Mouse (Mus musculus): ENCODE results near the gene Hid1.
"Not testable (repeated sequence)": the region's sequence is repeated elsewhere in the genome, so short reads cannot be mapped to it uniquely, and the experiment has no call there.

Hid1 gene

DNA sequence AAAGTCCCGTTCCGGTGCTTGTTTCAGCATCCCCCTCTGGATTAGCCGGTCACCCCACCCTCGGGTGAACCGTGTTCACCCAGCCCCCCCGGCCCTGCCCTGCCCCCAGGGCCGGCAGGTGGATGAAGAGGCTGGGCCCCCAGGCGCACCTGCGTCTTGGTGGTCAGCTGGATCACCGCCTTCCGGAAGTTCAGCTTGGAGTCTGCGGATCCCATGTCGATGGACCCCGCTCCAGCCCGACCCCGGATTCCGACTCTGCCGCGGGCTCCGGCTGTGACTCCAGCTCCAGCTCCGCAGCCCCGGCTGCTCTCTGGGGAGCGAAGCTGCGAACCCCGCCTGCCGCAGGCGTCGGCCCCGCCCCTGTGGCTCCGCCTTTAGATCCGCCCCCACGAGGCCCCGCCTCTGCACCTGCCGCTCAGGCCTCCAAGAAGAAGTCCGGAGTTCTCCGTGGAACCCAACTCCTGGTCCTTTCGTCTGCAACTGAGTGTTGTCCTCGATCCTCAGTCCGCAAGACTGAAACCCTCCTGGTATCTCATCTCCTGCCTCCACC lies at the start of gene Hid1:
TSS of gene Hid1 (minus strand) at position 362 of the 550 bp plus-strand sequence.
- peak; percentile 88 to 89 for DNase-seq (ENCODE audit: low spot score in 2 of 2)

DNA sequence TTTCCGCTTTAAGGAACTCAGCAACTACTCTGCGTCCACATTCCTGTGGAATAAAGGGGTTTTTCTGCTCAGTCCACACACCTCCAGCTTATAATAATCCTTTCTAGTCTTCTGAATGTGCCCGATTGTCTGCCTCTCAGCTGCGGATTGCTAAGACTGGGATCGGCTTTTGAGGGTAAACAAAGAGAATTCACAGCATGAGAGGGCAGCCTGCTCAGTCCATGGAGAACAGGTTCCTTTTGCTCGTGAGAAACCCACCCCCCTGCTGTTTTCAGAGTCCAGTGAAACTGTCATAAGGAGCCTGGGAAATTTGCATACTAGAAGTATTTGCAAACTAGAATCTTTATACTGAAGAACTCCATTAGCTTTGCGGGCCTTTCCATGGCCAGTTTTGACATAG lies 42.0 kb upstream of the Hid1 start:
- DNase-seq (ENCODE audit: low spot score in 2 of 2) = no peak

DNA sequence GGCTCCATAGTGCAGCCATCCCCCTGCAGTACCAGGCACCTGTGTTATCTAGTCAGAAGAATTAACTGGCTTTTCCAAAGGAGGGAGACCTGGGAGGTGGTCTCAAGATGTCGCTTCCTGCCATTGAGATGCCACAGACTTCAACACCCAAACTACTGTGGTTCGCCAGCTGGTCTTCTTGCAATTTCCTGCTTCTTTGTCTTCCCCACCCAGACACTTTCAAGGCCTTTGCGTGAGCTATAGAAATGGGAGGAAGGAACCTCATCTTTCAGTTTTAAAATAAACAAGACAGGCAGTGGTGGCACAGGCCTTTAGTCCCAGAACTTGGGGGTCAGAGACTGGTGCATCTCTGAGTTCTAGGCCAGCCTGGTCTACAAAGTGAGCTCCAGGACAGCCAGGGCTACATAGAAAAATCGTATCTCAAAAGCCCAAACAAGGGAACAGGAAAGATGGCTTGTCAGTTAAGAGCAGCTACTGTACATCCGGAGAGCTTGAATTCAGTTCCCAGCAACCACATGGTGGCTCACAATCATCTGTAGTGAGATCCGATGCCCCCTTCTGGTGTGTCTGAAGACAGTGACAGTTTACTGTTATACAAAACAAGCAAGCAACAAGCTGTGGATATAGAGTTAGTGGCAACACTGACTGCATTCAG lies 40.8 kb upstream of the Hid1 start:
- no peak for DNase-seq (ENCODE audit: low spot score in 2 of 2)

DNA sequence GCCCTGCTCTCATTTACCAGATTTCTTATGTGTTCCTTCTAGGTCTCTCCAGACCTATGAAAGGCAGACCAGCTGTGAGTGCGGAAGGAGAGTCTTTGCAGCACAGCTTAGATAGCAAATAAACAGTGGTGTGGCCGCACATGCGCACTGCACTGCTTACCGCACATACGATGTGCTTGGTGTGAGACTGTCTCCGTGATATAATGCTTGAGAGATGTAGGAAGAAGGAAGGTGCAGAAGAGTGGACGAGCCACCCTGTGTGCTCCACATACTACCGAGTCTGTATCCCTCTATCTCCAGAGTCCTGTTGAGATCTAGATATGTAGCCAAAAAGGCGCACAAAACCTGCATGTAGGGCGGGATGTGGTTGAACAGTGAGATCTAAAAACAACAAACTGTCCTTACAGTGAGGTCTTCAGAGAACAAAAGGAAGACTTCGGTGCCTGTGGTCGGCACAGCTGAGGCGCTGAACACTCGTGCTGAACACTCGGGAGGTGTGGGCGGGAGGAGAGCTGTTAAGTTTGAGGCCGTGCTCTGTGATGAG lies 39.4 kb upstream of the Hid1 start:
- DNase-seq (ENCODE audit: low spot score in 2 of 2) = no peak

DNA sequence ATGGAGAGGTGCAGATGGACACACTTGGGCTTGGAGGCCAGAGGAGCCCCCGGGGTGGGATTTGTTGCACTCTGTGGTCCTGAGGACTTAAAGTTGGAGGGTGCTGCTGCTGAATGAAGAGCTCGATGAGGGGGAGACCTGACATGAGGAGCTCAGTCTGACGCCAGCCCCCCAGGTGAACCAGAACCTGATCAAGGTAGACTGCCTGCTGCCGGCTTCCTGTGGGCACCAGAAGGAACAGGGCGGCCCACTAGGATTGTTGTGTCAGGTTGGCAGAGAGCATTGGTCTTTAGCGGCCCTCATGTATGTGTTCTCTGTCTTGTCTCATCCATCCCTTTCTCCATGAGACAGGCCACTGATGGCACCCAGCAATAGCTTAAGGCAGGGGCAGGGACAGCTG lies 38.2 kb upstream of the Hid1 start:
- DNase-seq (ENCODE audit: low spot score in 2 of 2) = no peak

DNA sequence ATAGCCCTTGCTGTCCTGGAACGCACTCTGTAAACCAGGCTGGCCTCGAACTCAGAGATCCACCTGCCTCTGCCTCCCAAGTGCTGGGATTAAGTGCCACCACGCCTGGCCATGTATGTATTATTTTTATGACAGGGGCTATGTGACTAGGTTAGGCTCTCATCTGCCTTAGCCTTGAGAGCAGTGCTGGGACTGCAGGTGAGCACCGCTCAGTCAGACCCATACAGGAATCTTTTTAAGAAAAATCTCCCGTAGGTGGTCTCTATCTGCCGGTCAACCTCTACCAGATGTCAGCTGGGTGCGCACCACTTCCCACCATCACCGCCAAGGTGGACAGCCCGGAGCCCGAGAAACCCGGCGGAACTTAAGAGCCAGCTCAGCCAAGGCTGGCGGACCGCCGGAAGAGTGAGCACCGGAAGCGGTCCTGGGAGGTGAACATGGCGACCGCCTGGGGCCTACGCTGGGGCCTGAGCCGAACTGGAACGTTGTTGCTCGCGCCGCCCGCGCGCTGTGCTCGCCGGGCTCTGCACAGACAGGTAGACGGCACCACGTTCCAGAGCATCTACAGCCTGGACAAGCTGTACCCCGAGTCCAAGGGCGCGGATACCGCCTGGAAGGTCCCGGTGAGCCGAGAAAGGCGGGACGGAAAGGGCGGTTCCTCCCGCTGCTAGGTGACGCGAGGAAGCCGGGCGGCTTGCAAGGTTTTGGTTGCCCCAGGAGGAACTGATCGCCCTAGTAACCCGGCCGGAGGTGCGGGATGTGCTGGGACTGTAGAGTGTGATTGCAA lies 36.0 kb upstream of the Hid1 start, which contains the start of gene Mrpl58:
TSS of gene Mrpl58 (plus strand) at position 415 of the 787 bp plus-strand sequence.
- DNase-seq (ENCODE audit: low spot score in 2 of 2) = peak; percentile 92

DNA sequence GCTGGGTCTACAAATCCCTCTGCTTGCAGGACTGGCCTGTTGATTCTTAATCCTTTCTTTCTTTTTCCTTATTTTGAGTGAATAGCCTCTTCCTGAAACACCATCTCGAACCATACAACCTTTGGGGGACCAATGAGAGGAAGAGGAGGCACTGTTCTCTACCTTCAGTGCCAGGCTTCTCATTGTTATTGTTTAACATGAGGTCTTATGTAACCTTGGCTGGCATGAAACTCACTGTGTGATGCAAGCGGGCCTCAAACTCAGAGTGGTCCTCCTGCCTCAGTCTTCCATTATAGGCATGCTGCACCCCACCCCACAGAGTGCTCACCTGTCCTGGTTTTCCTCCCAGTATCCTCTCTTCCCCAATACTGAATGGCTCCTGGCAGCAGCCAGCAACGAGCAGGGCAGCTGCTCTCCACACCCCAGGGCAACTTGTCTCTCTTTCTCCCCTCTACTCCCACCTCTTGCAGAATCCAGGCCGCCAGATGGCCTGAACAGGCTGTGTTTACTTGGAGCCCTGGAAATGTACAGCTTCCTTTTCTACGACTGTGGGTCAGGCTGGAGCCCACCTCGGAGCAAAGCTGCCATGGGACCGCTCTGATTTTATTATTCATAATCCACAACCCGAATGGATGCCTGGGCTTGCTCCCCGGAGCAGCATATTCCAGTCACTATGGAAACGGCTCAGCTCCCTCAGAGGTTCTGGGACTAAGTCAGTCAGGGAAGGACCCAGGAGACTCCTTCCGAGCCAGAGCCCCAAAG lies 33.3 kb upstream of the Hid1 start:
- DNase-seq (ENCODE audit: low spot score in 2 of 2) = peak in 1 of 2 experiments; percentile 69

DNA sequence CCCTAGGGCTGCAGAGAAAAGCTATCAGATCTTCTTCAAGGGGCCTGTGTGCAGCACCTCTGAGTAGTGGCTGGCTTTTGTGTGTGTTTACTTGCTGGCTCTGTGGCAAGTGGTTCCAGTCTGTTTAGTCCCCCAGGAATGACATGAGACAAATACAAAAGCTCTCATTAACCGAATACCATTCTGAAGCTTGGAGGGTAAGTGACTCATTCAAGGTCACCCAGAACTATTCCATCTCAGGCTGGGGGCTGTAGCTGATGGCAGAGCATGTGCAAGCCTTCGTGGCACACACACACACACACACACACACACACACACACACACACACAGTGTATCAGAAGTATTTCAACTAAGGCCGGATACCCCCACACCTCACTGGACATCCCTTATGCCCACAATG lies 32.6 kb upstream of the Hid1 start:
- no peak for DNase-seq (ENCODE audit: low spot score in 2 of 2)

DNA sequence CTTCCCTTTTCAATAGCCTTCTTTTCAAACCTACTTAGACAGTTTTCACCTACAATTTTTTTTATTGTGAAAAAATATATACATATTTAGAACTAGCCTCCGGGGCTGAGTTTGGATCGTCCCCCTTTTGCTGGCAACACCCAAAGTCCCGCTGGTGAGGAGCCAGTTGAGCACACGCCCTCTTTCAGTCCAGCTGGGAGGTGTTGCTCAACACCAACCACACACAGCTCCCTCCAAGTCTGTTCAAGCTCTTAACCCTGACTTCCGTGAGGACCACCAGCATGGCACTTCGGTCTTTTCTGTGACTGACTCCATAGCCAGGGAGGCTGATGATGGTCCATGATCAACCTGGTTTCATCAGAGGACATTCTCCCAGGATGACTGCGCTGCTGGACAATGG lies 30.5 kb upstream of the Hid1 start:
- no peak for DNase-seq (ENCODE audit: low spot score in 2 of 2)

DNA sequence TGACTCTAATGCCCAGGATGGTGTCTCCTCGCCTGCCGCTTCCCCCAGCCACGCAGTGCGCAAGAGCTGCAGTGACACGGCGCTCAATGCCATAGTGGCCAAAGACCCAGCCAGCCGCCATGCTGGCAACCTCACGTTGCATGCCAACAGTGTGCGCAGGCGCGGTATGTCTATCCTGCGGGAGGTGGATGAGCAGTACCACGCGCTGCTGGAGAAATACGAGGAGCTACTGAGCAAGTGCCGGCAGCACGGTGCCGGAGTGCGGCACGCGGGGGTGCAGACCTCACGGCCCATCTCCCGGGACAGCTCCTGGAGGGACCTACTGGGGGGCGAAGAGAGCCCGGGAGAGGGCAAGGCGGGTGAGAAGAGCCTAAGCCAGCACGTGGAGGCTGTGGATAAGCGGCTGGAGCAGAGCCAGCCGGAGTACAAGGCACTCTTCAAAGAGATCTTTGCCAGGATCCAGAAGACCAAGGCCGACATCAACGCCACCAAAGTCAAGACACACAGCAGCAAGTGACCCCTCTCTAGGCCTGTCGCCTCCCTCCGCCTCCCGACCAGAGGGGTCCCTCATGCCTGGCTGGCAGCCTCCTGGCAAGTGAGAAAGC lies 26.3 kb upstream of the Hid1 start:
- DNase-seq (ENCODE audit: low spot score in 2 of 2) = no peak

DNA sequence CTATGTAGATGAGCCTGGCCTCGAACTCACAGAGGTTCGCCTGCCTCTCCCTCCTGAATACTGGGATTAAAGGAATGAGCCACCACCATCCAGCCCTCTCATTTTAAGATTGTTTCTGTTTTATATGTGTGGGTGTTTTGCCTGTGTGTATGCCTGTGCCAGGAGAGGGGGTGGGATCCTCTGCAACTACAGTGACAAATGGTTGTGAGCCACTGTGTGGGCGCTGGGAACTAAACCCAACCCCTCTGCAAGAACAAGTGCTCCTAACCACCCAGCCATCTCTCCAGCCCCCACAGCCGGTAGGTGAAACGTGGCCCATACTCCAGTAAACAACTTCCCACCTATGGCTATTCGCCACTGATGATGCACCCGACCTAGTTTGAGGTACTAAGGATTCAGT lies 23.8 kb upstream of the Hid1 start:
- DNase-seq (ENCODE audit: low spot score in 2 of 2) = no peak

DNA sequence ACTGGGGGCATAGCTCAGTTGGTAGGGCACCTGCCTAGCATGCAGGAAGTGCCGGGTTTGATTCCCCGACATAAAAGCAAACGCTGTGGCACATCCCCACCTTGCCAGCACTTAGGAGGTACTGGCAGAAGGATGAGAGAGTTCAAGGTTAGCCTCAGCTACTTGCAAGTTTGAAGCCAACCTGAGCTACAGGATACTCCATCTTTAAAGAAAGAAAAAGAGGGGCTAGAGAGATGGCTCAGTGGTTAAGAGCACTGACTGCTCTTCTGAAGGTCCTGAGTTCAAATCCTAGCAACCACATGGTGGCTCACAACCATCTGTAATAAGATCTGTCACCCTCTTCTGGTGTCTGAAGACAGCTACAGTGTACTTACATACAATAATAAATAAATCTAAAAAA lies 19.3 kb upstream of the Hid1 start:
- not testable (repeated sequence) for DNase-seq (ENCODE audit: low spot score in 2 of 2)

DNA sequence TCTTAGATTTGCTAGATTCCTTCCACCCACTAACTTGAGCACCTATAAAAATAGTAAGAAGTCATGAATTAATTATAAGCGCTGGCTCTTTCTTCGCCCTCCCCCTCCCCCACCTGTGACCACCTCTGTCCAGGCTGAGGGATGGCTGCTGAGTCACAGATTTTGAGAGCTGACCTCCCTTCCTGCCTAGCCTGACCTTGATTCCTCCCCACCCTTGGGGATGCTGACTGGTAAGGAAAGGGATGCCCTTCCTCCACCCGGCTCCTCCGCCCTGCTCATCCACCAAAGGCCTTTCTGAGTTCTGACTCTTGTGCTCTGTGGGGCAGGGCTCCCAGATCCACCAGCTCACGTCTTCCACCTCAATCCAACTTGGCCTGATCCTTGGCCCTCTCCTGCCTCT lies 17.0 kb upstream of the Hid1 start:
- DNase-seq (ENCODE audit: low spot score in 2 of 2) = no peak

DNA sequence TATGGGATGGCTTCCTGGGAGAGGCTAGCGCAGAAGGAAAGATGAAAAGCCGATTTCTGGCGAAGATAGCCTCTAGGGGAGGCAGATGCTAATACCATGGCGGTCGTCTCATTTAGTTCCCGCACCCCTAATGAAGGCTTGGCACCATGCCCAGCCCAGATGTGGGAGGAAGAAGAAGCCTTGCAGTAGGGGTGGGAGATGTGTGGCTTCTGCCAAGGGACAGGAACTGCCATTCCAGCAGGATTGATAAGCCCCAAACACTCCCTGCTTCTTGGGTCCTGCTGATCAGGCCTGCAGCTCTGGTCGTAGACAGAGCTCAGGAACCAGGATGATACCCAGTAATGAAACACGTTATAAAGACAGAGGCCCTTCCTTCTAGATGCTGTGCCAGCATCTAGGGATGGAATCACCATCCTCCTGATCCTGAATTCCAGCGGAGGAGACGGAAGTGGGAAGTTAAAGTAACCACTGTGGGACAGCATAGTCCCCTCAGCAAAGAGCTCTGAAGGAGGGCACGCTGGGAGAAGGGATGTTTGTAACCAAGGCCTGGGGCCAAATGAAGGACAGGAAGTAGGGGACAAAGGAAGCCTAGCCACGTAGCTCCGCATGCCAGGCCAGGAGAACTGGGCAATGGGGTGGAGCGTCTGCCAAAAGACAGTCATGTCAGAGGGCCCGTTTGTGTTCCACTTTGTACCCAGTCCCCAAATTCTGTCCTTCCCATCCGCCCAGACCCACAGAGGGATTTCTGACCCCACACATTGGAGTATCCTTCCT lies 16.3 kb upstream of the Hid1 start:
- peak; percentile 80 to 87 for DNase-seq (ENCODE audit: low spot score in 2 of 2)

DNA sequence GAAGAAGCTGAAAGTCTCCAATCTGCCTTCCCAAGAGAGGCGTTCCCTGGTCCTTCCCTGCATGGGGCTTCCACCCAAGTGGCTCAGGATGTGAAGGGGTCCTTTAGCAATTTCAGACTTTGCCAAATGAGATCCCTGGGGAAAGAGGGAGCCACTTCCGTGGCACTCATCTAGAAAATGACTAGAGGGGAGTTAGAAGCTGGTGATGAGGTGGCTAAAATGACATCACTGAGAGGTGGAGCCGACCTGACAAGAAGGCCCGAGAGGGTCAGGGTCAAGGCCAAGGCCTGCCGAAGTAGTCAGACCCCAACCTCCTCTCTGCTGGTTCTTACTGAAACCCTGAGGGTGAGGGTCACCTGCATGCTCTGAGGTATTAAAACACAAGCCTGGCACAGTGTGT lies 15.3 kb upstream of the Hid1 start:
- DNase-seq (ENCODE audit: low spot score in 2 of 2) = no peak

DNA sequence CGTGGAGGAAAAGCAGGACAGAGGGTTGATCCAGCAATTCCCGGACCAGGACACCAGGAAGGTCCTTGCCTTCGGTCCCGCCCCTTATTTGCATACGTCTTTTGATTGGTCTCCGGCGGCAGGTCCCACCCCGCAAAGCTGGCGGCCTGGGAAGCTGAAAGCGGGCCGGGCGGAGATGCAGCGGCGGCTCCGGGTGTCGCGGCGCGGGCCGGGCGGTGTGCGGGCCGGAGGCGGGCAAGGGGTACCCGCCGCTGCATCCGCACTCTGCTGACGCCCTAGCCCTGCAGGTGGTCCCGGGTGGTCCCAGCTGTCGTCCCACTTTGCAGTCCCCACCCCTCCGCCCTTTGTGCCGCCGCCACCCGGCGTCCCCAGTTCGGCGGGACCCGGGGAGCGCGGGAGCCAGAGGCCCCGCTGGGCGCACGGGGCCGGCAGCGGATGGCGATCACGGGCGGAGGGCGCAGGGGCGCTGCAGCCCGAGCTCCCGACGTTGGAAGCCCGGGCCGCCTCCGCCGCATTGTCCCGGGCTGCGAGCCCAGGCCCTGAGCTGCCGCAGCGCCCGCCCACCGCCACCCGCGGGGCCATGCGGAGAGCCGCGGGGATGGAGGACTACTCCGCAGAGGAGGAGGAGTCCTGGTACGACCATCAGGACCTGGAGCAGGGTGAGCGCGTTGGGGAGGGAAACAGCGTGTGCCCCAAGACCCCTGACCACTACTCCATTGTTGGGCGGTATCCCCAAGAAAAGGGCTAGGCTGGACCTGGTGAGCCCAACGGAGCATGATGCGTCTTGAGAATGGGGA lies 14.4 kb upstream of the Hid1 start, which contains the start of gene Cdr2l:
TSS of gene Cdr2l (plus strand) at position 174 of the 797 bp plus-strand sequence.
- peak; percentile 93 to 94 for DNase-seq (ENCODE audit: low spot score in 2 of 2)

DNA sequence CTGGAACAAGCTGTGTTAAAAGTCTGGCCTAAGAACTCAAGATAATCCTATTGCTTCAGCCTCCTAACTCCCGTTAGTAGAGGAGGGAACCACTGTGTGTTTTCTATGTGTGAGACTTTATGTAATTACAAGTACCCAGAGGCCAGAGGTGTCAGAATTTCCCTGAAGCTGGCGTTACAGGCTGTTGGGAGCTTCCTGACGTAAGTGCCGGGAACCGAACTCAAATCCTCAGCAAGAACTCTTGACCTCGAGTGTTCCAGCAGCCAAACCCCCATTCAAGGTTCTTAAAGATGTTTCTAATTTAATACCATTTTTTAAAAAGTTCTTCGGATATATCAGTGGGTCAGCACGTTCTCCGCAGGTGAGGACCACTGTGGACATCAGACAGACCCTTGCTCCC lies 13.7 kb upstream of the Hid1 start:
- DNase-seq (ENCODE audit: low spot score in 2 of 2) = no peak

DNA sequence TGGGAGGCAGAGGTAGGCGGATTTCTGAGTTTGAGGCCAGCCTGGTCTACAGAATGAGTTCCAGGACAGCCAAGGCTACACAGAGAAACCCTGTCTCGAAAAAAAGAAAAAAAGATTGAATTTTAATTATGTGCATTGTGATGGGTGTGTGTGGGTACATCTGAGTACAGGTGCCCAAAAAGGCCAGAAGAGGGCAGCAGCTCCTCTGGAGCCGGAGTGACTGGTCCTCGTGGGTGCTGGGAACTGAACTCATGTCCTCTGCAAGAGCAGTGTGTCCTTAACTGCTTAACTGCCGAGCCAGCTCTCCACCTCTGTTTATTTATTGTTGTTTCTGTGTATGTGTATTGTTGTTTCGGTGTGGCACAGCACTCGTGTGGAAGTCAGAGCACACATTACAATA lies 10.3 kb upstream of the Hid1 start:
- DNase-seq (ENCODE audit: low spot score in 2 of 2) = no peak

DNA sequence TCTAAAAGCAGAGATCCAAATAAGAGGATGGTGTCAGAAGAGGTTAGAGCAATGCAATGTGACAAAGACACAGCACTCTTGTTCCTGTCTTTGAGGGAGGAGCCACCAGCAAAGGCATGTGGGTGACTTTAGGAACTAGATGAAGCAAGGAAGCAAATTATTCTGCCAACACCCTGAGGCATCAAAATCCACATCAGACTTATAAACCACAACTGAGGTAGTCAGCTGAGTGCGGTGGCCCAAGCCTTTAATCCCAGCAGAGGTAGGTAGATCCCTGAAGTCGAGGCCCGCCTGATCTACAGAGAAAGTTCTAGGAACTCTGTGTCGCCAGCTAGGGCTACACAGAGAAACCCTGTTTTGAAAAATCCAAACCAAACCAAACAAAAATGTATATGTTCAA lies 9.7 kb upstream of the Hid1 start:
- DNase-seq (ENCODE audit: low spot score in 2 of 2) = no peak

DNA sequence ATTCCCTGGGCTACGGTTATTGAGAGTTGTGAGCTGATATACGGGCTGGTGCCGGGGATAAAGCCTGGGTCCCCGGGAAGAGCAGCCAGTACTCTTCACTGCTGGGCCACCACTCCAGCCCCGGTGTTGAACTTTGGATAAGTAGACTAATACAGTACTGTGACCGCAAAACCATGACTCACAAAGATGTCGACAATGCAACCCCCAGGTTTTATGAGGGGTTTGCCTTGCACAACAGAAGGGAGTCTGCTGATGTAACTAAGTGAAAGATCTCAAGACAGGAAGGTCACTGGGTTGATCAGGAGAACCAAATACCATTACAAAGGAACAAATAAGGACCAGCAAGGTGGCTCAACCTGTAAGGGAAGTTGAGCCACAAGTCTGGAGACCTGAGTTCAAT lies 9.2 kb upstream of the Hid1 start:
- DNase-seq (ENCODE audit: low spot score in 2 of 2) = no peak
